ENCODE assay signal across 8 mouse cellular contexts in genomic region chr2:147178091-147179059, GRCm38 (mm10). TPM values are rescaled to one million over a fixed set of nuclear protein-coding genes. Genes with fewer than 3 reads are reported as not detected.
DNase-seq lines count a peak whose midpoint lies in the region; ATAC-seq lines count a peak whose summit lies in the region.

No protein-coding gene starts in this region.

- no peak overlapping the region for H3K9ac ChIP-seq in intestine, embryonic 15.5 days
- H3K9ac ChIP-seq in limb, embryonic 15.5 days, result no peak overlapping the region
- H3K9ac ChIP-seq in midbrain, embryonic 16.5 days (ENCODE audit: low read depth, low read length), result peak overlapping the region; percentile 41; the same call in 1 of the 2 replicates

- H3K27ac ChIP-seq in intestine, embryonic 15.5 days, result no peak overlapping the region
- H3K27ac ChIP-seq in limb, embryonic 15.5 days, result no peak overlapping the region
- no peak overlapping the region for H3K27ac ChIP-seq in midbrain, embryonic 16.5 days (ENCODE audit: low read length)

- peak overlapping the region; percentile 58 for H3K4me2 ChIP-seq in intestine, embryonic 15.5 days (replicated peaks)
- H3K4me2 ChIP-seq in limb, embryonic 15.5 days, result peak overlapping the region; percentile 65
- H3K4me2 ChIP-seq in midbrain, embryonic 16.5 days (ENCODE audit: low read length), result peak overlapping the region; percentile 66

- peaks cover 60% of the 10 kb centered on the region for H3K27me3 ChIP-seq in intestine, embryonic 15.5 days (replicated peaks)
- H3K27me3 ChIP-seq in limb, embryonic 15.5 days, result peaks cover 84% of the 10 kb centered on the region
- H3K27me3 ChIP-seq in midbrain, embryonic 16.5 days (ENCODE audit: control insufficient read depth, insufficient read depth, low read depth, low read length), result peaks cover 74% of the 10 kb centered on the region
- H3K27me3 ChIP-seq in splenic B cell, adult 2 months (ENCODE audit: control insufficient read depth, insufficient read depth, low read length, poor library complexity, severe bottlenecking), result no peaks in the 10 kb centered on the region

- peak overlapping the region; percentile 14 for H3K4me3 ChIP-seq in intestine, embryonic 15.5 days (replicated peaks)
- peak overlapping the region; percentile 38 for H3K4me3 ChIP-seq in limb, embryonic 15.5 days
- H3K4me3 ChIP-seq in midbrain, embryonic 16.5 days (ENCODE audit: low read depth, low read length), result peak overlapping the region; percentile 36

- H3K4me1 ChIP-seq in intestine, embryonic 15.5 days (replicated peaks), result peaks cover 4% of the 10 kb centered on the region
- peaks cover 11% of the 10 kb centered on the region; the same call in 1 of the 2 replicates for H3K4me1 ChIP-seq in limb, embryonic 15.5 days
- H3K4me1 ChIP-seq in midbrain, embryonic 16.5 days (ENCODE audit: control insufficient read depth, insufficient read depth, low read length), result peaks cover 9% of the 10 kb centered on the region

- WGBS in intestine, embryonic 15.5 days, result 3% methylated on average over 39 of the region's 39 CpGs
- WGBS in limb, embryonic 15.5 days, result 1% methylated on average over 39 of the region's 39 CpGs
- 1% methylated on average over 39 of the region's 39 CpGs for WGBS in midbrain, embryonic 16.5 days

- peak; percentile 79 for ATAC-seq in intestine, embryonic 15.5 days
- ATAC-seq in limb, embryonic 15.5 days (ENCODE audit: insufficient number of reproducible peaks, low FRiP score, low TSS enrichment, low read depth), result peak; percentile 61; the same call in 1 of the 2 replicates
- ATAC-seq in midbrain, embryonic 16.5 days, result peak; percentile 78

- H3K9me3 ChIP-seq in intestine, embryonic 15.5 days, result no peaks in the 10 kb centered on the region
- H3K9me3 ChIP-seq in limb, embryonic 15.5 days, result no peaks in the 10 kb centered on the region
- no peaks in the 10 kb centered on the region for H3K9me3 ChIP-seq in midbrain, embryonic 16.5 days (replicated peaks; ENCODE audit: control insufficient read depth, low read length, poor library complexity, severe bottlenecking)

- DNase-seq in urinary bladder, postnatal 25 days (ENCODE audit: low spot score), result peak; percentile 52
- no peak for DNase-seq in urinary bladder, adult 18-20 months (ENCODE audit: low spot score in 2 of 2)
- DNase-seq in cerebellum, postnatal 25 days, result peak; percentile 66 to 76
- peak; percentile 68 for DNase-seq in gastrocnemius, postnatal 10 days
- peak; percentile 72 for DNase-seq in splenic B cell, adult 2 months (ENCODE audit: low read depth, low spot score)

- no peaks in the 10 kb centered on the region for H3K36me3 ChIP-seq in intestine, embryonic 15.5 days
- H3K36me3 ChIP-seq in limb, embryonic 15.5 days, result no peaks in the 10 kb centered on the region
- no peaks in the 10 kb centered on the region for H3K36me3 ChIP-seq in midbrain, embryonic 16.5 days (ENCODE audit: control insufficient read depth, insufficient read depth, low read length)
- no peaks in the 10 kb centered on the region for H3K36me3 ChIP-seq in splenic B cell, adult 2 months (ENCODE audit: control insufficient read depth, insufficient read depth, low read length, poor library complexity, severe bottlenecking)

RNA-seq across cellular contexts. Expression of gene Nkx2-2, which starts 15.7 kb away (rescaled TPM):
- under 1 TPM; 0.16 to 0.21 TPM for total RNA-seq in gastrocnemius, postnatal 10 days (2021)
- polyA plus RNA-seq in intestine, embryonic 15.5 days (2015; fragmentation: Nextera tagmentation; extraction: Ambion mirVana), result 3.6 and 4.2 TPM in 2 replicates
- 0.11 TPM in 1 of 2 replicates, not detected in the other for polyA plus RNA-seq in limb, embryonic 15.5 days (2015; fragmentation: Nextera tagmentation; extraction: Ambion mirVana)
- polyA plus RNA-seq in midbrain, embryonic 16.5 days (2015; fragmentation: Nextera tagmentation; extraction: Ambion mirVana), result 8.5 and 8.7 TPM in 2 replicates

Comparison
In these comparisons a context has a peak if more than half of its experiments do, and no peak if none do; other contexts are left out.
1. DNase-seq: peak in urinary bladder, postnatal 25 days (single experiment), cerebellum, postnatal 25 days (2 of 2), gastrocnemius, postnatal 10 days (single experiment) and splenic B cell, adult 2 months (single experiment); none in urinary bladder, adult 18-20 months (0 of 2).
2. Peak in every context shown above with its lines, with median percentiles within 50 percentile points of each other: ATAC-seq, H3K4me2 ChIP-seq and H3K4me3 ChIP-seq.